Mouse (Mus musculus) bone marrow macrophage, adult 2 months (primary cell): ENCODE measurements around the gene Slc15a4. TPM values are rescaled to one million over a fixed set of nuclear protein-coding genes. Genes with fewer than 3 reads are reported as not detected.

Experiments
- H3K27ac ChIP-seq: 2 replicates; pipeline ENCODE4 v1.5.1; 2012; ENCODE audit warnings: low read depth, low read length; ENCODE audit not compliant: insufficient read depth
- H3K4me1 ChIP-seq: 2 replicates; pipeline ENCODE4 v1.6.1; 2012; ENCODE audit warnings: low read length; ENCODE audit not compliant: control insufficient read depth, insufficient read depth
- H3K4me3 ChIP-seq: 2 replicates; pipeline ENCODE4 v1.5.1; 2012; ENCODE audit warnings: mild to moderate bottlenecking, low read length, moderate library complexity; ENCODE audit not compliant: insufficient read depth
- CTCF ChIP-seq: IDR thresholded peaks from 2 replicates; pipeline ENCODE4 v1.5.1; 2012; ENCODE audit warnings: low read depth, mild to moderate bottlenecking, low read length, moderate library complexity
- POLR2A ChIP-seq: IDR thresholded peaks from 2 replicates; pipeline ENCODE4 v1.6.1; 2012; ENCODE audit warnings: mild to moderate bottlenecking, low read depth, low read length, borderline replicate concordance
- polyA plus RNA-seq: library from polyadenylated mRNA; stranded (reverse); fragments of >200 nt; gene quantifications from 2 replicates; pipeline ENCODE4 v1.2.4, GENCODE M21; 2012; ENCODE audit not compliant: missing spikeins, insufficient read depth, insufficient read length

The Slc15a4 gene
- polyA plus RNA-seq, 1 experiment: 91.2 TPM

DNA sequence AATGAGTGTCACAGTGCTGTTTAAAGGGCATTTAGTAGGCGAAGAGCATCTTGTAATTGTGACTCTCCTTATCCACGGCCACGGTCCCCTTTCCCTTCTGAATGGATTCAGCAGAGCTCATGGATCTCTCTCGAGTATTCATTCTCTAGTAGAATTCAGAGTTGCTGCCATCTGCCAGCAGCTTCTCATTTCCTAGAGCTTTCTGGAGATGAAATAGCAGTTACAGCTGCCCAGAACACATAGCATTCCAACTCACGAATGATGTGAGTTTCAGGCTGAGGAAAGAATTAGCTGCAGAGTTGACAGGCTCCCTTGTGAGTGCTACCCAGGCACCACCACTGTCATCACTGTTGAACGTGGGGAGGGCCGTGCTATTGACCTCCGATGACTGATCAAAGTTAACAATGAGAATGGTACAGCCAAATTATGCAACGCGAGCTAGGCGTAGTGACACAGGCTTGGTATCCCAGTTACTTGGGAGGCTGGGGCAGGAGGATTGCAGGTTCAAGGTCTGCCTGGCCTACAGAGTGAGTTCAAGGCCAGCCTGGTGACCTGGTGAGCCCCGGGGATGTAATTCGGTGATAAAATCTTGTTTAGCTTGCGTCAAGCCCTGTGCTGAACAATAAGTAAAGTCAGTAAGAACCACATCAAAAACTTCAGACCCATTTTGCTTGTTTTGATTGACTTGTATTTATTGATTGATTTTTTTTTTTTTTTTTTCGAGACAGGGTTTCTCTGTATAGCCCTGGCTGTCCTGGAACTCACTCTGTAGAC, 8.7 kb upstream of the Slc15a4 start:
- Histone ChIP-seq H3K4me1 (no peaks in the 10 kb centered on the region), H3K4me3 (no peak overlapping the region), H3K27ac (no peak overlapping the region)
- no peak for TF ChIP-seq POLR2A
- no peak for TF ChIP-seq CTCF

- Histone ChIP-seq H3K27ac (no peak overlapping the region), H3K4me3 (no peak overlapping the region), H3K4me1 (no peaks in the 10 kb centered on the region)
- TF ChIP-seq POLR2A: no peak
- 0 out of 2 replicates have a peak, but pooled peaks have one; percentile 17 for TF ChIP-seq CTCF
Measured at GRCm38 (mm10) chr5:127640359-127640758, 7.7 kb upstream of the Slc15a4 start.

DNA sequence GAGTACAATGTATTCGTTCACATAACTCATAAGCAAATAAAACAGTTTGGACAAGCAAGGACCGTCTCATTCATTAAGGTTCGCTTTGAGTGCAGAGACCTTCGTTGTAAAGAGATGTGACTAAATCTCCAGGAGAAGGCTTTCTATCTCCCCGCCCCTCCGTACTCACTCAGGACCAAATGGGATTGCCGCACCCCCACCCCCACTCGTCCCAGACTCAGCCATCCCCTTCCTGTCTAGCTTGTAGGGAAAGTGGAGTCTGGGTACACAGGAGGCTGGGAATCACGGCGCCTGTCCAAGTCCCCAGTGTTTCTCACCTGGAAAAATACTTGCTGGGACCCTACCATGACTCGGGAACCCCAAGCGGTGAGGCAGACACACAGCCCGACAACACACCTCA, 6.9 kb upstream of the Slc15a4 start:
- Histone ChIP-seq H3K4me1 (no peaks in the 10 kb centered on the region), H3K4me3 (no peak overlapping the region), H3K27ac (no peak overlapping the region)
- no peak for TF ChIP-seq POLR2A
- no peak for TF ChIP-seq CTCF

GRCm38 (mm10) chr5:127639067-127639605, 6.4 kb upstream of the Slc15a4 start:
- Histone ChIP-seq H3K27ac (no peak overlapping the region), H3K4me1 (no peaks in the 10 kb centered on the region), H3K4me3 (no peak overlapping the region)
- no peak for TF ChIP-seq CTCF
- TF ChIP-seq POLR2A: no peak

DNA sequence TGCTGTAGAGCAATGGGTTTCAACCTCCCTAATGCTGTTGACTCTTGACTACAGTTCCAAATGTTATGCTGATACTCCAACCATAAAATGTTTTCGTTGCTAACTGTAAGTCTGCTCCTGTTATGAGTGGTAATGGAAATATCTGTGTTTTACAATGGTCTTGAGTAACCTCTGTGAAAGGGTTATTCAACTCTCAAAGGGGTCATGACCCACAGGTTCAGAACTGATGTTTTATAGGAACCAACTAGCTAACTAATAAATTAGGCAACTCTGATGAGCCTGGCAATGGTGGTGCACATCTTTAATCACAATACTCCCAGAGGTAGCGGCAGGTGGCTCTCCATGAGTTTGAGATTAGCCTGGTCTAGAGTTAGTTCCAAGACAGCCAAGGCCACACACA, 5.5 kb upstream of the Slc15a4 start:
- no peak for TF ChIP-seq CTCF
- TF ChIP-seq POLR2A: no peak
- no peak overlapping the region for H3K27ac ChIP-seq

GRCm38 (mm10) chr5:127637622-127638021, 4.9 kb upstream of the Slc15a4 start:
- no peak for TF ChIP-seq CTCF
- no peak for TF ChIP-seq POLR2A
- Histone ChIP-seq H3K27ac (no peak overlapping the region), H3K4me3 (no peak overlapping the region), H3K4me1 (0 out of 2 replicates have a peak, but pooled peaks cover 2% of the 10 kb centered on the region)

More for the DNA sequence above, 5.5 kb upstream of the Slc15a4 start:
- H3K4me1 ChIP-seq: 0 out of 2 replicates have a peak, but pooled peaks cover under 1% of the 10 kb centered on the region
- H3K4me3 ChIP-seq: no peak overlapping the region

DNA sequence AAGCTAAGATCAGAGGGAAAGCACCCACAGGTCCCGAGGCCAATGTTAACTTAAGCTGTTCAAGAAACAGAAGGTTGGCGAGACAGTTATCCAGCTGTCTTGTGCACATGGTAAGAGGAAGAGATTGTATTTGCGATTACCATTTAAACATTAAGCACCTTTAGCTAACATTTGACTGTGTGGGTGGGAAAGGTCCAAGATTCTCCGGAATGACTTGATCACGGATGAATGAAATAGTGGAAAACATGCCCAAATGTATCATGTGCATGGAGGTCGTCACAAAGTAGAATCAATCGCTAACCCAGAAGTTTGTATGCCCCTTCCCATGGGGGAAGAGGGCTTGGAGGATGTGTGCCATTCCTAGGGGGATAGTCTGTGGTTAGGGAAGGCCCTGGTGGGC, 969 bp upstream of the Slc15a4 start:
- TF ChIP-seq POLR2A (no peak), CTCF (no peak)
- Histone ChIP-seq H3K4me1 (0 out of 2 replicates have a peak, but pooled peaks cover 2% of the 10 kb centered on the region), H3K4me3 (no peak overlapping the region), H3K27ac (no peak overlapping the region)

GRCm38 (mm10) chr5:127633188-127633587, 491 bp upstream of the Slc15a4 start:
- Histone ChIP-seq H3K4me3 (no peak overlapping the region), H3K27ac (no peak overlapping the region), H3K4me1 (0 out of 2 replicates have a peak, but pooled peaks cover 2% of the 10 kb centered on the region)
- no peak for TF ChIP-seq CTCF
- no peak for TF ChIP-seq POLR2A

DNA sequence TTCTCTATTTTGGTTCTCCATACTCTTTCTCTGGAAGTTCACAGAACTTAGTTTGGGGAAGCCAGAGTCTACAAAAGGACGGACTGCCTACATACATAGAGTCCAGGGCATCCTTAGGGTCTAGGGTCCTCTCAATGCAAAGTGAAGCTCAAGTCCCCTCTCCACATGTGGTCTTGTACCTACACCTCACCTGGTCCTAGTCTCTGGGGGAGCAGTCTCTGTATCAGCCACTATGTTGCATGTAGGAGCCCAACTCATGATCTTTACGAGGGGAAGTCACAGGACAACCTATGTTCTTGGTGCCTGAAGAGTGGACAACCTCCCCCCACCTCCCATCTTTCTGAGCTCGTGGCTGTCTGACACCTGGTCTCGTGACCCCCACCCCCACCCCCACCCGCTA, 1.0 kb downstream of the Slc15a4 start:
- Histone ChIP-seq H3K4me3 (no peak overlapping the region), H3K27ac (no peak overlapping the region), H3K4me1 (0 out of 2 replicates have a peak, but pooled peaks cover 2% of the 10 kb centered on the region)
- TF ChIP-seq CTCF: no peak
- no peak for TF ChIP-seq POLR2A

- no peak for TF ChIP-seq POLR2A
- no peak for TF ChIP-seq CTCF
- peaks cover 3% of the 10 kb centered on the region; the same call in 1 of the 2 replicates for H3K4me1 ChIP-seq
- no peak overlapping the region for H3K4me3 ChIP-seq
- H3K27ac ChIP-seq: no peak overlapping the region
Measured at GRCm38 (mm10) chr5:127627242-127627641, 5.5 kb downstream of the Slc15a4 start.
